Mouse (Mus musculus) CH12.LX (cell line): Measurements from ENCODE around the gene Pakap. TPM values are rescaled to one million over a fixed set of nuclear protein-coding genes. Genes with fewer than 3 reads are reported as not detected.

Experiments
- DNase-seq: peaks from one replicate; pipeline ENCODE4 v3.0.0-alpha.2; 2013; ENCODE audit errors: extremely low read depth
- H3K27ac ChIP-seq: 2 replicates; pipeline ENCODE4 v1.5.1; 2012; ENCODE audit warnings: low read depth, mild to moderate bottlenecking, control low read depth, moderate library complexity; ENCODE audit not compliant: insufficient read depth
- H3K27me3 ChIP-seq: replicated peaks from 2 replicates; pipeline ENCODE3; 2012; ENCODE audit warnings: inconsistent platforms
- H3K36me3 ChIP-seq, 2 experiments: replicated peaks in 1 of 2; 2 replicates each; pipeline versions ENCODE3 to v1.6.1; 2012; ENCODE audit warnings: inconsistent platforms in 1 of 2, low read length in 1 of 2, mild to moderate bottlenecking in 1 of 2, mixed read lengths in 1 of 2, moderate library complexity in 1 of 2; ENCODE audit not compliant: control insufficient read depth in 1 of 2, insufficient read depth in 1 of 2
- H3K4me1 ChIP-seq, 2 experiments: 2 replicates each; pipeline ENCODE4 v1.6.1; 2012; ENCODE audit warnings: inconsistent platforms in 1 of 2, moderate library complexity in 1 of 2; ENCODE audit not compliant: insufficient read depth in 2 of 2, control insufficient read depth in 1 of 2
- H3K4me2 ChIP-seq: 2 replicates; pipeline ENCODE4 v1.6.1; 2012; ENCODE audit warnings: low read depth, mild to moderate bottlenecking, control low read depth; ENCODE audit not compliant: poor library complexity, insufficient read depth, severe bottlenecking
- H3K4me3 ChIP-seq, 3 experiments: fragments of 150-350 bp in 1 of 3; sonication (generic) in 1 of 3; replicated peaks in 1 of 3; 2 replicates each; pipeline versions ENCODE3 to v1.5.1; 2011 to 2012; ENCODE audit warnings: low read depth in 2 of 3, low read length in 2 of 3, mild to moderate bottlenecking in 2 of 3, moderate library complexity in 2 of 3, control low read depth in 1 of 3, improper control_type of control experiment in 1 of 3, inconsistent platforms in 1 of 3, mixed read lengths in 1 of 3; ENCODE audit not compliant: poor library complexity in 1 of 3
- H3K79me2 ChIP-seq: replicated peaks from 2 replicates; pipeline ENCODE4 v1.6.1; 2012; ENCODE audit warnings: mild to moderate bottlenecking, moderate library complexity; ENCODE audit not compliant: control insufficient read depth, poor library complexity, insufficient read depth, severe bottlenecking; ENCODE audit errors: extremely low read depth
- H3K9ac ChIP-seq: 2 replicates; pipeline ENCODE4 v1.6.1; 2012; ENCODE audit warnings: low read depth, mild to moderate bottlenecking, control low read depth, moderate library complexity; ENCODE audit not compliant: insufficient read depth
- H3K9me3 ChIP-seq: replicated peaks from 2 replicates; pipeline ENCODE3; 2012; ENCODE audit warnings: low read length, inconsistent platforms, mixed read lengths
- BHLHE40 ChIP-seq: IDR thresholded peaks from 2 replicates; pipeline ENCODE4 v1.6.1; 2011; ENCODE audit warnings: mild to moderate bottlenecking, low read depth, low read length, improper control_type of control experiment
- CHD1 ChIP-seq: IDR thresholded peaks from 2 replicates; pipeline ENCODE4 v1.6.1; 2012; ENCODE audit warnings: low read depth, low read length, improper control_type of control experiment, inconsistent platforms
- CTCF ChIP-seq, 2 experiments: IDR thresholded peaks in 1 of 2; conservative IDR thresholded peaks in 1 of 2; 2 replicates each; pipeline ENCODE4 v1.5.1; 2011 to 2012; ENCODE audit warnings: low read depth in 2 of 2, low read length in 2 of 2, improper control_type of control experiment in 1 of 2, inconsistent platforms in 1 of 2, mild to moderate bottlenecking in 1 of 2, moderate library complexity in 1 of 2
- ELF1 ChIP-seq: IDR thresholded peaks from 2 replicates; pipeline ENCODE4 v1.6.1; 2014; ENCODE audit warnings: low read depth, mild to moderate bottlenecking, inconsistent platforms, low read length, improper control_type of control experiment
- EP300 ChIP-seq: IDR thresholded peaks from 2 replicates; pipeline ENCODE4 v1.6.1; 2011; ENCODE audit warnings: low read length, improper control_type of control experiment
- GABPA ChIP-seq: IDR thresholded peaks from 2 replicates; pipeline ENCODE4 v1.6.1; 2012; ENCODE audit warnings: low read depth, low read length, improper control_type of control experiment, inconsistent platforms; ENCODE audit not compliant: insufficient replicate concordance
- JUN ChIP-seq: IDR thresholded peaks from 2 replicates; pipeline ENCODE4 v1.6.1; 2011; ENCODE audit warnings: low read depth, mild to moderate bottlenecking, low read length, improper control_type of control experiment, moderate library complexity; ENCODE audit not compliant: insufficient read depth
- KAT2A ChIP-seq: IDR thresholded peaks from 2 replicates; pipeline ENCODE4 v1.6.1; 2012; ENCODE audit warnings: low read length, improper control_type of control experiment, inconsistent platforms; ENCODE audit not compliant: insufficient replicate concordance
- MAX ChIP-seq: IDR thresholded peaks from 2 replicates; pipeline ENCODE4 v1.6.1; 2011; ENCODE audit warnings: low read length, improper control_type of control experiment
- MXI1 ChIP-seq: IDR thresholded peaks from 2 replicates; pipeline ENCODE4 v1.6.1; 2011; ENCODE audit warnings: mild to moderate bottlenecking, low read depth, low read length, improper control_type of control experiment
- MYC ChIP-seq: IDR thresholded peaks from 2 replicates; pipeline ENCODE4 v1.6.1; 2011; ENCODE audit warnings: low read depth, mild to moderate bottlenecking, improper control_type of control experiment, low read length
- PAX5 ChIP-seq: IDR thresholded peaks from 2 replicates; pipeline ENCODE4 v1.6.1; 2012; ENCODE audit warnings: low read length, inconsistent platforms, mixed read lengths
- POLR2AphosphoS2 ChIP-seq: IDR thresholded peaks from 2 replicates; pipeline ENCODE4 v1.6.1; 2011; ENCODE audit warnings: low read depth, low read length, improper control_type of control experiment
- RAD21 ChIP-seq: IDR thresholded peaks from 2 replicates; pipeline ENCODE4 v1.6.1; 2011; ENCODE audit warnings: low read depth, mild to moderate bottlenecking, low read length, improper control_type of control experiment, moderate library complexity
- SIN3A ChIP-seq: IDR thresholded peaks from 2 replicates; pipeline ENCODE4 v1.6.1; 2012; ENCODE audit warnings: low read length, improper control_type of control experiment, inconsistent platforms
- SMC3 ChIP-seq: IDR thresholded peaks from 2 replicates; pipeline ENCODE4 v1.6.1; 2011; ENCODE audit warnings: low read depth, low read length, improper control_type of control experiment
- TCF12 ChIP-seq: IDR thresholded peaks from 2 replicates; pipeline ENCODE4 v1.6.1; 2014; ENCODE audit warnings: low read depth, mild to moderate bottlenecking, inconsistent platforms, low read length, improper control_type of control experiment
- UBTF ChIP-seq: IDR thresholded peaks from 2 replicates; pipeline ENCODE4 v1.6.1; 2012; ENCODE audit warnings: low read depth, mild to moderate bottlenecking, inconsistent platforms, low read length, improper control_type of control experiment, moderate library complexity
- USF2 ChIP-seq: conservative IDR thresholded peaks from 2 replicates; pipeline ENCODE4 v1.6.1; 2011; ENCODE audit warnings: low read depth, low read length, improper control_type of control experiment
- ZKSCAN1 ChIP-seq: IDR thresholded peaks from 2 replicates; pipeline ENCODE4 v1.6.1; 2012; ENCODE audit warnings: low read depth, inconsistent platforms, low read length, improper control_type of control experiment, borderline replicate concordance
- ZNF384 ChIP-seq: IDR thresholded peaks from 2 replicates; pipeline ENCODE4 v1.6.1; 2012; ENCODE audit warnings: low read depth, low read length, improper control_type of control experiment, inconsistent platforms
- dilution Hi-C: fragments of 300-500 bp; cut with MboI; formaldehyde crosslinking; loops from 2 replicates; pipeline ENCODE4 v1.14.3; 2020; ENCODE audit warnings: low sequenced_read_pairs; ENCODE audit not compliant: extremely low pct_unique_long_range_greater_than_20kb, extremely low pct_ligation_motif_present
- in situ Hi-C: fragments of 300-500 bp; cut with MboI; formaldehyde crosslinking; loops from 3 replicates; pipeline ENCODE4 v1.14.3; 2019; ENCODE audit warnings: low sequenced_read_pairs, low pct_ligation_motif_present, low pct_unique_long_range_greater_than_20kb, mixed read lengths
- polyA plus RNA-seq: library from polyadenylated mRNA; unstranded; fragments of >175 nt; gene quantifications from 2 replicates; pipeline ENCODE4 v1.2.1, GENCODE M21; 2012; ENCODE audit warnings: low read depth; ENCODE audit not compliant: insufficient read length
- total RNA-seq, 2 experiments: library from RNA; depleted of rRNA; stranded (reverse); fragments of 300-350 nt in 1 of 2; fragments of >200 nt in 1 of 2; gene quantifications; 2 replicates each; pipeline ENCODE4 v1.2.3; 2012 to 2014

The Pakap gene
- total and polyA plus RNA-seq, 3 experiments: 0.08 to 0.14 TPM; not detected in 1

GRCm38 (mm10) chr4:57696955-57697354 is 129.0 kb downstream of the Pakap start:
- Histone ChIP-seq H3K27me3 (no peaks in the 10 kb centered on the region), H3K79me2 (no peaks in the 10 kb centered on the region), H3K9ac (no peak overlapping the region), H3K4me1 (peaks cover 0 to 3% of the 10 kb centered on the region in 2 experiments; a peak in 1 of 4 replicates), H3K27ac (no peak overlapping the region), H3K4me2 (no peak overlapping the region), H3K4me3 (no peak overlapping the region), H3K36me3 (no peaks in the 10 kb centered on the region), H3K9me3 (no peaks in the 10 kb centered on the region)
- dilution Hi-C loops (no loop called here), in situ Hi-C loops (no loop called here)
- TF ChIP-seq SIN3A: no peak
- no peak for TF ChIP-seq PAX5
- TF ChIP-seq USF2: no peak
- no peak for TF ChIP-seq ZKSCAN1
- no peak for TF ChIP-seq BHLHE40
- no peak for TF ChIP-seq POLR2AphosphoS2
- no peak for TF ChIP-seq SMC3
- DNase-seq: no peak

- Histone ChIP-seq H3K9ac (no peak overlapping the region), H3K36me3 (no peaks in the 10 kb centered on the region), H3K4me2 (no peak overlapping the region), H3K27ac (no peak overlapping the region), H3K27me3 (no peaks in the 10 kb centered on the region), H3K4me1 (peaks cover 0 to 3% of the 10 kb centered on the region in 2 experiments; a peak in 1 of 4 replicates), H3K9me3 (no peaks in the 10 kb centered on the region), H3K79me2 (no peaks in the 10 kb centered on the region), H3K4me3 (no peak overlapping the region)
- in situ Hi-C loops (no loop called here), dilution Hi-C loops (no loop called here)
- DNase-seq: no peak
- no peak for TF ChIP-seq GABPA
- no peak for TF ChIP-seq UBTF
- no peak for TF ChIP-seq ELF1
- TF ChIP-seq KAT2A: no peak
- no peak for TF ChIP-seq JUN
- no peak for TF ChIP-seq MYC
- no peak for TF ChIP-seq SMC3
- no peak for TF ChIP-seq USF2
- TF ChIP-seq TCF12: no peak
- no peak for TF ChIP-seq RAD21
- no peak for TF ChIP-seq CTCF (conservative IDR thresholded peaks at IDR 0.05 in 1 of 2, IDR thresholded peaks at IDR 0.05 in 1 of 2; ENCODE audit: low read depth in 2 of 2, low read length in 2 of 2)
- TF ChIP-seq EP300: no peak
- TF ChIP-seq ZNF384: no peak
- no peak for TF ChIP-seq PAX5
- TF ChIP-seq ZKSCAN1: no peak
- TF ChIP-seq MXI1: no peak
- no peak for TF ChIP-seq MAX
- no peak for TF ChIP-seq CHD1
These were observed 130.1 kb downstream of the Pakap start for GRCm38 (mm10) chr4:57697918-57698611.
